Mouse (Mus musculus) stomach, embryonic 15.5 days (tissue): ENCODE results near the gene Zfp524. TPM values are rescaled to one million over a fixed set of nuclear protein-coding genes. Genes with fewer than 3 reads are reported as not detected.

Experiments
- polyA plus RNA-seq: library from polyadenylated mRNA; unstranded; fragments of >200 nt; fragmentation: Nextera tagmentation; extraction: Ambion mirVana; gene quantifications from 2 replicates; pipeline ENCODE4 v1.2.1, GENCODE M21; 2015

Zfp524 gene
- polyA plus RNA-seq, 1 experiment from 2014 or later, result 16.0 TPM

Other genes starting within 250 kb of the Zfp524 start
- gene Fam71e2, start 243.1 kb upstream of the Zfp524 start, polyA plus RNA-seq, result not detected in 2 replicates
- gene Il11, start 231.6 kb upstream of the Zfp524 start, polyA plus RNA-seq, result 0.13 and 0.22 TPM in 2 replicates
- gene Tmem190, start 231.5 kb upstream of the Zfp524 start, polyA plus RNA-seq, result 1.2 and 1.4 TPM in 2 replicates
- gene Tmem238, start 224.8 kb upstream of the Zfp524 start, polyA plus RNA-seq, result 35.4 and 36.4 TPM in 2 replicates
- gene Rpl28, start 221.5 kb upstream of the Zfp524 start, polyA plus RNA-seq, result 309 and 356 TPM in 2 replicates
- gene Ube2s, start 201.8 kb upstream of the Zfp524 start, polyA plus RNA-seq, result 306 and 315 TPM in 2 replicates
- 0.36 and 0.44 TPM in 2 replicates for gene Shisa7, start 169.7 kb upstream of the Zfp524 start, polyA plus RNA-seq
- 12.9 and 14.4 TPM in 2 replicates for gene Isoc2b, start 144.2 kb upstream of the Zfp524 start, polyA plus RNA-seq
- gene Isoc2a, start 137.3 kb upstream of the Zfp524 start, polyA plus RNA-seq, result 1.1 and 1.3 TPM in 2 replicates
- not detected in 2 replicates for gene Gm36210, start 107.9 kb upstream of the Zfp524 start, polyA plus RNA-seq
- gene Zfp628, start 99.2 kb upstream of the Zfp524 start, polyA plus RNA-seq, result 3.3 TPM in 2 replicates
- 4.3 and 4.5 TPM in 2 replicates for gene Nat14, start 92.4 kb upstream of the Zfp524 start, polyA plus RNA-seq
- 2.1 and 3.5 TPM in 2 replicates for gene Ssc5d, start 88.6 kb upstream of the Zfp524 start, polyA plus RNA-seq
- 0.22 and 0.30 TPM in 2 replicates for gene Sbk2, start 50.0 kb upstream of the Zfp524 start, polyA plus RNA-seq
- gene Sbk3, start 43.2 kb upstream of the Zfp524 start, polyA plus RNA-seq, result not detected in 2 replicates
- gene Zfp579, start 18.3 kb upstream of the Zfp524 start, polyA plus RNA-seq, result 32.2 and 34.1 TPM in 2 replicates
- 40.6 and 43.0 TPM in 2 replicates for gene Fiz1, start 282 bp downstream of the Zfp524 start, polyA plus RNA-seq
- gene Gm44973, start 1.1 kb downstream of the Zfp524 start, polyA plus RNA-seq, result 1.5 and 2.0 TPM in 2 replicates
- gene Zfp865, start 6.0 kb downstream of the Zfp524 start, polyA plus RNA-seq, result 5.5 and 7.7 TPM in 2 replicates
- gene Ccdc106, start 6.1 kb downstream of the Zfp524 start, polyA plus RNA-seq, result 19.2 and 20.8 TPM in 2 replicates
- gene 4632433K11Rik, start 19.7 kb downstream of the Zfp524 start, polyA plus RNA-seq, result not detected in 2 replicates
- 5.4 and 6.0 TPM in 2 replicates for gene Zfp784, start 24.0 kb downstream of the Zfp524 start, polyA plus RNA-seq
- gene Zfp580, start 37.1 kb downstream of the Zfp524 start, polyA plus RNA-seq, result 27.7 and 28.6 TPM in 2 replicates
- gene U2af2, start 47.7 kb downstream of the Zfp524 start, polyA plus RNA-seq, result 118 and 124 TPM in 2 replicates
- gene Epn1, start 65.8 kb downstream of the Zfp524 start, polyA plus RNA-seq, result 54.5 and 59.6 TPM in 2 replicates
- not detected in 2 replicates for gene Rfpl4, start 102.5 kb downstream of the Zfp524 start, polyA plus RNA-seq
- gene Rasl2-9, start 111.5 kb downstream of the Zfp524 start, polyA plus RNA-seq, result 0.30 and 0.55 TPM in 2 replicates
- 0.01 TPM in 1 of 2 replicates, not detected in the other for gene Vmn1r55, start 135.3 kb downstream of the Zfp524 start, polyA plus RNA-seq
- gene Vmn1r56, start 182.3 kb downstream of the Zfp524 start, polyA plus RNA-seq, result not detected in 2 replicates
- not detected in 2 replicates for gene Vmn1r57, start 204.1 kb downstream of the Zfp524 start, polyA plus RNA-seq